ENCODE assay signal across 1 mouse cellular context in the genomic region with DNA sequence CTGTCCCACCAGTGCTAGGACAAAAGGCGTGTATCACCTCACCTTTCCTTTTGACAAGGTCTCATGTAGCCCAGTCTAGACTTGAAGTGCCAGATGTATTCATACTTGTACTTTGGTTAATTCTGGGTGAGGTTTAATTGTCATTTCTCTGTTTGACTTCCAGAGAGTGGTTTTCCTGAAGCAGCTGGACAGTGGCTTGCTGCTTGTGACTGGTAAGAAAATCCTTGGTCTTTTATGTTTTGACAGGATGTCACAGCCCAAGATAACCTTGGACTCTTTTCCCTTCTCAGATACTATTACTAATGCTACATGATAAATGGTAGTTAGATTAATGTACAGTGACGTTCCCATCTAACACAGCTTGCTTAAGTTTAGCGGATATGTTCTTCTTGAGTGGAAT.
TF ChIP-seq lines count a peak whose summit lies in the region.

No protein-coding gene starts in this region.

TF ChIP-seq in myocyte, 11 proteins besides CTCF, POLR2A, EP300 and RAD21 (continued from another document):
- TF ChIP-seq TCF12 (IDR thresholded peaks at IDR 0.05; ENCODE audit: insufficient read depth, poor library complexity, severe bottlenecking) (no peak), MYOD1 (IDR thresholded peaks at IDR 0.05; ENCODE audit: control insufficient read depth in 1 of 3, insufficient read length in 2 of 3, low read depth in 2 of 3) (no peak), E2F4 (IDR thresholded peaks at IDR 0.05; ENCODE audit: insufficient read depth) (no peak), CEBPB (IDR thresholded peaks at IDR 0.05; ENCODE audit: insufficient read depth, poor library complexity, severe bottlenecking) (no peak), MYOG (IDR thresholded peaks at IDR 0.05; ENCODE audit: control insufficient read depth in 1 of 3, insufficient read depth in 1 of 3, insufficient read length in 2 of 3, low read depth in 2 of 3) (no peak), REST (IDR thresholded peaks at IDR 0.05; ENCODE audit: insufficient read depth, insufficient read length) (no peak)
TF ChIP-seq in myocyte: peak in this region for 0.
